Mouse (Mus musculus): Measurements from ENCODE around the gene Kcna7.
"Not testable (repeated sequence)": the region's sequence is repeated elsewhere in the genome, so short reads cannot be mapped to it uniquely, and the experiment has no call there.

Gene Kcna7

GRCm38 (mm10) chr7:45405091-45406075 lies at the start of gene Kcna7:
Kcna7 (plus strand) TSS chr7:45405653.
- DNase-seq (ENCODE audit: low read depth, low spot score) = peak; percentile 51

DNA sequence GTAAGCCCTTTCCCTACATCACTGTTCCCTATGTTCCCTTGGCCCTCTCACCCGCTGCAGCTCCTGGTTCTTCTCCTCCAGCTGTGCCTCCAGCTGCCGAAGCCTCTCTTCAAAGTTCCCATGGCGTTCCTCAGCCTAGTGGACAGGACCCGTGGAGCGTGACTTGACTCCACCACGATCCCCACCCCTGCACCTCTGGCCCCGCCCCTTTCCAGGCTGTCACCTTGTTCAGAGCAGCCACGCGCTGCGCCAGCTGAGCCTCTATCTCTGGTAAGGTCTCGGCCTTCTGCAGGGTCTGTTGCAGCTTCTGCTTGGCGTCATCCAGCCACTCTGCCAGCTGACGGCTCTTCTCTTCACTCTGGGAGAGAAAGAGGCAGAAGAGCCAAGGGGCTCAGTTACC lies 49.4 kb upstream of the Kcna7 start:
- no peak for DNase-seq (ENCODE audit: low read depth, low spot score)

GRCm38 (mm10) chr7:45359081-45359480 lies 46.4 kb upstream of the Kcna7 start:
- DNase-seq (ENCODE audit: low read depth, low spot score) = not testable (repeated sequence)

DNA sequence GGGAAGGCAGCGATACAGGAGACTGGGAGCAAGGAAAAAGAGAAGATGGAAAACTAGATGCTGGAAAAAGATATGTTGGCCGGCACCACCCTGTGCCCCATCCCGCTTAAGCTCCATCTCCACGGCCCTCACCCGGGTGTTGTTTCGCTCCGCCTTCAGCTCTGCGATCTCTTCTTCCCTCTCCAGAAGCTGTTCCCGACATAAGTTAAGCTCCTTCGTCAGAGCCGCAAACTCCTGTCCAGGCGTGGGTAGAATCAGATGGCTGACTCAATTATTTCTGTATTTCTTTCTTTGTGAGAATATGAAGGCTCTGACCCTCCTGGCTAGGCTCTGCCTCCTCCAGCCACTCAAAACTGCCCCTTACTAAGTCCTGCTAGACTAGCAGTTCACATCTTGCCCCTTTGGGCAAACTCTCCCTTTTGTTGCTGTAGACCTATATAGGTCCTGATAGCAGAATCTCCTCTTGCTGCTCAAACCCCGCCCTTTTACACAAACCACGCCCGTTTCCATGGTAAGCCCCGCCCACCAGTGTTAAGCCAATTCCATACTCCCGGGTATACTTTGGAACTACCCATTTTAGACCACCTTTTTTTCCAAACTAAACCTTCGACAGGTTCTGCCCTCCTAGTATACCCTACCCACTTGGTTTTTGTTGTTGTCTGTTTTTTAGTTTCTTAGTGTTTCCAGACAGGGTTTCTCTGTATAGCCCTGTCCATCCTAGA lies 44.9 kb upstream of the Kcna7 start:
- no peak for DNase-seq (ENCODE audit: low read depth, low spot score)

- DNase-seq (ENCODE audit: low read depth, low spot score) = peak; percentile 83
Measured at GRCm38 (mm10) chr7:45361243-45361804, 44.1 kb upstream of the Kcna7 start.

GRCm38 (mm10) chr7:45362801-45363200 lies 42.7 kb upstream of the Kcna7 start:
- no peak for DNase-seq (ENCODE audit: low read depth, low spot score)

GRCm38 (mm10) chr7:45363983-45364382 lies 41.5 kb upstream of the Kcna7 start:
- no peak for DNase-seq (ENCODE audit: low read depth, low spot score)

DNA sequence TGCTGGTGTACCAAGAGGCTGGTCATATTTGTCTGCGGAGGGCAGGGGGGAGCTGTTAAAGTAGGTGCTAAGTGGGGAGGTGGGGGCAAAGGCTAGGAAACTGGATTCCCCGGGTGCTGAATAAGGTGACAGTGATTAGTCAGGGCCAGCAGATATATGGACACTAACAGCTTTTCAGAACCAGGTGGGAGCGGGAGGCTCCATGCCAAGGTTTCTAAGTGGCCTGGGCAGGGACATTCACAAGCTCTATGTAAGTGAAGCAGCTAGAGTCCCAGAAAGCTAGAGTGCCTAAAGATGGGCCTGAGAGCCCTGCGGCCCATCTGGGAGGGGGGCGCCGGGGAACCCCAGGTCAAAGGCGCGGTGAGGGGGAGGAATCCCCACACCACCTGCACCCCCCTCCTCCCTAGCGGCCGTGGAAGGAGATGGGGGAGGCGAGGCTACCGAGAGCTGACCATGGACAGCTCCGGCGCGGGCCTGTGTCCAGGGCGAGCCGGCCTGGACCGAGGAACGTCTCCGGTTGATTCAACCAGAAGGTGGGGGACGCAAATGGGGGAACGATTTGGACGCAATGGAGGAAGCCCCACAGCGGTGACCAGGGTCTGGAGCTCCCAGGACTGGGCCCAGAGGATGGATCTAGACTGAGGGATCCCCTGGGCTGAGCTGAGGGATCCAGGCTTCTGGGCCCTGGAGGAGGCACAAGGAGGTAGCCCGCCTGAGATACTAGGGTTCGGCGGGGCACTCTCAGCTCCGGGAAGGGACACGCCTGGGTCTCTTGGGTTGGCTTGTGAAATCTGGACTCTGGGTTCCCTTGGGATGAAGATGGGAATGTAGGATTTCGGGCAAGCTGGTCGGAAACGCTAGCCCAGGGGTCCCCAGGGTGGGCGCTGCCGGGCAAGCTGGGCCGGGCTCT lies 39.5 kb upstream of the Kcna7 start:
- DNase-seq (ENCODE audit: low read depth, low spot score) = no peak

GRCm38 (mm10) chr7:45366652-45367019 lies 38.8 kb upstream of the Kcna7 start, which contains the start of gene Ppfia3:
Ppfia3 (minus strand) TSS chr7:45367019.
- DNase-seq (ENCODE audit: low read depth, low spot score) = no peak

GRCm38 (mm10) chr7:45367020-45367880 lies 38.2 kb upstream of the Kcna7 start:
- DNase-seq (ENCODE audit: low read depth, low spot score) = peak; percentile 96

DNA sequence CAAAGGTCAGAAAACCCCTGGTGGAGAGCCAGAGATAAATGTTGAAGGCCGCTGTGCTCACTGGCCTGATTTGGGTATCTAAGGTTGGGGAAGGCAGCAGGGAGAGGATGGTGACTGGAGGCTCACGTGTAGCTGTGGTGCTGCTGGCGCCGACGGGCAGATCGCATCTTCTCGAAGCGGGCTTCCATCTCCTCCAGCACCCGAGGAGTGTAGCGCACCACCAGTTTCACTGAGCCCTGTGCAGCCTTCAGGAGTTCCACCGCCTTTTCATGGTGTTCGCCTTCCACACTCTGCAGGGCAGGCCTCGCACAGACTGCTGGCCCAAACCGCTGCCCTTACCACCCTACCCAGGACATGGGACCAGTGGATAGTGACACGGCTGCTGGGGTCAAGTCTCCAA lies 37.3 kb upstream of the Kcna7 start:
- DNase-seq (ENCODE audit: low read depth, low spot score) = no peak

DNA sequence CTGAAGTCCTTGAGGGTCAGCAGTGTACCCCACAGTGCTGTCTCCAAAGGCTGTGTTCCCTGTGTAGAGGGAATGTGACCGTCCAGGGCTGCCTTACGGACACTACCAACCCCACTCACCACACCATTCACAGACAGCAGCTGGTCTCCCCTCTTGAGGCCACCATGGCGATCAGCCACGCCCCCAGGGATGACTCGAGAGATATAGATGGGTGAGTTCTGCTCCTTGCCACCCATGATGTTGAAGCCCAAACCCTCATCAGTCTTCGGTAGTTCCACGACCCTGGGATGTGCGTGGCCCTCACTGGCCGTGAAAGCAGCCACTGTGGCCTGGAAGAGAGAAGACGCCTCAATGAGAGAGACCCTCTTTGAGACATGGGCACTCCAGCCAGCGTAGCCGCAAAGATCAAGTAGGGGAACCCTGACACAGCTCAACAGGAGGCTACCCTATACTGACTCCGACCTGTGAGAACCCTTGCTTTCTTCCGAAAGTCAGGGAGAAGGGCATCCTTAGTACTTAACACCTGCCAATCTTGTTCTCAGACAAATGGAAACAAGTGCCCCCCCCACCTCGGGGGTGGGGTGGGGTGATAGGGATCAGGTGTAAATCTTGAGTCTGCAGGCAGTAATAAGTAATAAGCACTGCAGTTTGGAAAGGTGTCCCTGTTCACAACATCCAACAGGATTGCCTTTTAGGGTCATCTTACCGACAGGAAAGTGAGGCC lies 36.3 kb upstream of the Kcna7 start:
- no peak for DNase-seq (ENCODE audit: low read depth, low spot score)

- no peak for DNase-seq (ENCODE audit: low read depth, low spot score)
Measured at GRCm38 (mm10) chr7:45369836-45370474, 35.5 kb upstream of the Kcna7 start.

DNA sequence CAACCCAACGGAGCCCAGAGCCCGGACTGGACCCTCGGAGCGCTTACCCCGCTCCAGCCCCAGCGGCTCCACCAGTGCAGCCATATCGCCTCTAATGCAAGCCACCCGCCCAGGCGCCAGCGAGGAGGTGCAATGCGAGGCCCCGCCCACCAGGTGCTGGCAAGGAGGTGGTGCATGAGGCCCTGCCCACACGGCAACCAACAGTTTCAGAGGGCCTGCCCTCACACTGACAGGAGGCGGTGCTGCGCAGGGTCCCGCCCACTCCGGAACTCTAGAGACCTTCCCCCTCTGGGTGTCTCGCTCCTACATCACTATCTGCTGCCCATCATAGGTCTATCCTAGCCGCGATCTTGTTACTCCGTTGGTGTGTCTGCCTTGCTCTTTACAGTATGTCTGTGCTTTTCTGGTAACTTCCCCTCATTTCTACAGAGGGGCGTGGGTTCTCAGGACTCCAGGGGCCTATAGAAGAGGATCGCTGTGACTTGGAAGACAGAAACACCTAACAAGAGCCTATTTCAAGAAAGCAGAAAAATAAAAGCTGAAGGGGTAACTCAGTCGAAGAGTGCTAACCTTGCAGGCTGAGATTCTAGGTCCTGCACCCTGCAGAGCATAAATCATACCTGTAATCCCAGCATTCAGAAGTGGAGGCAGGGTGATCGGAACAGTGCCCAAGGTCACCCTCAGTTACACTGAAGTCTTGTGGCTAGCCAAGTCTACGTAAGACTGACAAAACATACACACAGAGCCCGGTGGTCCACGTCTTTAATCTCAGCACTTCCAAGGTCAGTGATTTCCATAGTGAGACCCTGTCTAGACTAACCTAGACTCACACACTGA lies 34.8 kb upstream of the Kcna7 start, which contains the start of gene Lin7b:
TSS of gene Lin7b (minus strand) at position 109 of the 837 bp plus-strand sequence.
- DNase-seq (ENCODE audit: low read depth, low spot score) = peak; percentile 85

DNA sequence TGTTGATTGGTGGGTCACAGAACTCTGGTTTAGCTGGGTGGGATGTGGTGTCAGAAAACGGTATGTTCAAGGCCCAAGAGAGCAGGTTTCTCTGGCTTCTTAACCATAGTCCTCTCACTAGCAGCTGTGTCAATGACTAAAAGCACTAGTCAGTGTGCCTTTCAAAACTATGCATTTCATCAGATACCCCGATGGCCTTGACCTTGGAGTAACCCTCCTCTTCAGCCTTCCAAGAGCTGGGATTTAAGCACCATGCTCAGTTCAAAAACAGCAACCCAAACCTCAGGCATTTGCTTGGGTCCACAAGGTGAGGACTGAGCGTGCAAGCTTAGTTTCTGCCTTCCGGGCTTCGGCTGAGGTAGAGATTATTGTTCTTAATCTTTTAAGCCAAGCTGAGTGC lies 33.1 kb upstream of the Kcna7 start:
- no peak for DNase-seq (ENCODE audit: low read depth, low spot score)

GRCm38 (mm10) chr7:45374620-45375019 lies 30.8 kb upstream of the Kcna7 start:
- DNase-seq (ENCODE audit: low read depth, low spot score) = no peak

DNA sequence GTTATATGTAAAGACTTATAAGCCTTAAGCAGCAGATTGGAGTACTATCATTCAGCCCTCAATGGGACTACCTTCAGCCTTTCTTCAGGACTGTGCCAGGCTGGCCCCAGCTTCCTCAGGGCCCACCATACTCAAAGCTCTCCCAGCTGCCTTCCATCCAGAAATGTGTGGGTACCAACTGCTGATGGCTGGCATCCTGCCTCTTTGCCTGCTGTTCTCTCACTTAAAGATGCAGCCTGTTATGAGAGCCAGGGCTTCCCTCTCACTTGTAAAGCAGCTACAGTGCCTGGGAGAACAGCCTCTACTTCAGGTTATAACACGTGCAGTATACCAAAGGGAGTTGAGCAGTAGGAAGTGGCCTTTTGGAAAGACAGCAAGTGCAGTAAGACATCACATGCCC lies 29.4 kb upstream of the Kcna7 start:
- no peak for DNase-seq (ENCODE audit: low read depth, low spot score)

DNA sequence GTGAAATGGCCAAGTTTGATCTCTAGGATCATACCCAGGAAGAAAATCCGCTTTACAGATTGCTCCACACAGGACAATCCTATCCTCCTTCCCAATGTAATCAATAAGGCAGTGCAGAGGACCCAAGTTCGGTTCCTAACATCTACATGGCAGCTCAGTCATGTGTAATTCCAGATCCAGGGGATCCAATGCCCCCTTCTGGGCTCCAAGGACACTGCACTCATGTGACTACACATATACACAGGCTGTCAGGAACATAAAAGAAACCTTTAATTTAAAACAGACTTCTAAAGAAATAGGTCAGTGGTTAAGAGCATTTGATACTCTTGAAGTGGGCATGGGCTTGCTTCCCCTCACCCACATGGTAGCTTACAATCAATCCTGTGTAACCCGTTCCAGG lies 19.4 kb upstream of the Kcna7 start:
- DNase-seq (ENCODE audit: low read depth, low spot score) = no peak
